20 mouse cellular contexts compared by ENCODE assay signal in genomic region chr3:51158449-51158848, GRCm38 (mm10).
A peak's percentile ranks its signal among the peaks of the same experiment; 100 is the strongest.
DNase-seq lines count a peak whose midpoint lies in the region; ATAC-seq lines count a peak whose summit lies in the region.
"Had no signal": no experiment of that assay in that cellular context is flagged by ENCODE, and none has a peak within 500 bp of the region (broad histone marks: within the 10 kb centered on the region; RNA-seq: fewer than 3 reads in every experiment).

No protein-coding gene starts in this region.

- no peak for ATAC-seq in midbrain, embryonic 11.5 days (ENCODE audit: low FRiP score)
- ATAC-seq in limb, embryonic 12.5 days (ENCODE audit: insufficient number of reproducible peaks, insufficient read depth, low FRiP score, low TSS enrichment, low read depth): no peak
- ATAC-seq in liver, embryonic 15.5 days (ENCODE audit: insufficient read depth): no peak
- ATAC-seq: activated CD4-positive, CD25-positive, alpha-beta regulatory T cell, adult 4 months; forebrain, embryonic 13.5 days; forebrain, postnatal 0 days; Patski had no signal

- no peaks in the 10 kb centered on the region for H3K36me3 ChIP-seq in midbrain, embryonic 11.5 days (ENCODE audit: control insufficient read depth, insufficient read depth, low read length)
- no peaks in the 10 kb centered on the region for H3K36me3 ChIP-seq in midbrain, embryonic 10.5 days
- no peaks in the 10 kb centered on the region for H3K36me3 ChIP-seq in limb, embryonic 12.5 days
- no peaks in the 10 kb centered on the region for H3K36me3 ChIP-seq in liver, embryonic 15.5 days (replicated peaks)
- H3K36me3 ChIP-seq: embryonic facial prominence, embryonic 10.5 days; heart, embryonic 10.5 days; heart, embryonic 15.5 days; hindbrain, embryonic 15.5 days had no signal

- no peak overlapping the region for H3K4me2 ChIP-seq in midbrain, embryonic 11.5 days
- no peak overlapping the region for H3K4me2 ChIP-seq in limb, embryonic 12.5 days
- H3K4me2 ChIP-seq in liver, embryonic 15.5 days: peak overlapping the region; percentile 65
- H3K4me2 ChIP-seq: forebrain, embryonic 13.5 days; heart, embryonic 15.5 days; hindbrain, embryonic 15.5 days had no signal

- peak overlapping the region; percentile 11; the same call in 1 of the 2 replicates for H3K27ac ChIP-seq in midbrain, embryonic 11.5 days (ENCODE audit: low read depth, low read length)
- no peak overlapping the region for H3K27ac ChIP-seq in midbrain, embryonic 10.5 days (replicated peaks)
- H3K27ac ChIP-seq in limb, embryonic 12.5 days: peak overlapping the region; percentile 23; the same call in 1 of the 2 replicates
- H3K27ac ChIP-seq in liver, embryonic 15.5 days (replicated peaks): peak overlapping the region; percentile 51
- H3K27ac ChIP-seq: embryonic facial prominence, embryonic 10.5 days; forebrain, embryonic 13.5 days; gastrocnemius, adult 2 months; heart, embryonic 10.5 days; heart, embryonic 15.5 days; hindbrain, embryonic 15.5 days had no signal

- H3K27me3 ChIP-seq in midbrain, embryonic 11.5 days (ENCODE audit: control insufficient read depth, insufficient read depth, low read length): no peaks in the 10 kb centered on the region
- H3K27me3 ChIP-seq in midbrain, embryonic 10.5 days (ENCODE audit: low read depth, poor library complexity, severe bottlenecking): no peaks in the 10 kb centered on the region; the same call in 1 of the 2 replicates
- no peaks in the 10 kb centered on the region for H3K27me3 ChIP-seq in limb, embryonic 12.5 days
- H3K27me3 ChIP-seq in liver, embryonic 15.5 days: no peaks in the 10 kb centered on the region
- H3K27me3 ChIP-seq: forebrain, embryonic 13.5 days; heart, embryonic 15.5 days; hindbrain, embryonic 15.5 days; Patski had no signal

- no peak overlapping the region for H3K9ac ChIP-seq in midbrain, embryonic 11.5 days (ENCODE audit: low read length)
- H3K9ac ChIP-seq in limb, embryonic 12.5 days (replicated peaks): no peak overlapping the region
- no peak overlapping the region for H3K9ac ChIP-seq in liver, embryonic 15.5 days
- H3K9ac ChIP-seq: forebrain, embryonic 13.5 days; forebrain, postnatal 0 days; heart, embryonic 15.5 days; hindbrain, embryonic 15.5 days had no signal

- no peak overlapping the region for H3K4me3 ChIP-seq in midbrain, embryonic 11.5 days (ENCODE audit: low read depth, low read length)
- H3K4me3 ChIP-seq in midbrain, embryonic 10.5 days: no peak overlapping the region
- no peak overlapping the region for H3K4me3 ChIP-seq in limb, embryonic 12.5 days (replicated peaks)
- H3K4me3 ChIP-seq in liver, embryonic 15.5 days (replicated peaks): no peak overlapping the region
- H3K4me3 ChIP-seq: embryonic facial prominence, embryonic 10.5 days; forebrain, embryonic 13.5 days; gastrocnemius, adult 2 months; heart, embryonic 10.5 days; heart, embryonic 15.5 days; hindbrain, embryonic 15.5 days had no signal

- H3K4me1 ChIP-seq in midbrain, embryonic 11.5 days (ENCODE audit: control insufficient read depth, insufficient read depth, low read length): peaks cover 11% of the 10 kb centered on the region
- H3K4me1 ChIP-seq in midbrain, embryonic 10.5 days: peaks cover 54% of the 10 kb centered on the region
- H3K4me1 ChIP-seq in limb, embryonic 12.5 days (replicated peaks): peaks cover 15% of the 10 kb centered on the region
- H3K4me1 ChIP-seq in liver, embryonic 15.5 days (replicated peaks): peaks cover 50% of the 10 kb centered on the region

- no peak for DNase-seq in midbrain, embryonic 11.5 days (ENCODE audit: low spot score, missing footprints)
- DNase-seq in midbrain, embryonic 10.5 days (ENCODE audit: low spot score): no peak
- DNase-seq in gastrocnemius, postnatal 14 days: no peak
- DNase-seq in Muller cell, postnatal 12 days (ENCODE audit: inconsistent ontology term): no peak
- DNase-seq in ovary, postnatal 36 days (ENCODE audit: low spot score): no peak
- DNase-seq: adrenal gland, postnatal 14 days; cerebellum, adult 2 months; cerebellum, postnatal 10 days; forebrain, postnatal 0 days; gastrocnemius, adult 2 months; heart, adult 18-20 months had no signal

- 67% methylated on average over 4 of the region's 4 CpGs for WGBS in midbrain, embryonic 11.5 days
- 69% methylated on average over 4 of the region's 4 CpGs for WGBS in midbrain, embryonic 10.5 days
- 58% methylated on average over 4 of the region's 4 CpGs for WGBS in limb, embryonic 12.5 days
- WGBS in liver, embryonic 15.5 days (ENCODE audit: insufficient replicate concordance): 30% methylated on average over 4 of the region's 4 CpGs

- intact Hi-C loops in gastrocnemius, postnatal 14 days (cut with DNase I; ENCODE audit: low total_unique reads): no loop called here

- H3K9me3 ChIP-seq in midbrain, embryonic 11.5 days (ENCODE audit: control insufficient read depth, low read length): no peaks in the 10 kb centered on the region
- H3K9me3 ChIP-seq in midbrain, embryonic 10.5 days (replicated peaks): no peaks in the 10 kb centered on the region
- H3K9me3 ChIP-seq in limb, embryonic 12.5 days: no peaks in the 10 kb centered on the region
- no peaks in the 10 kb centered on the region for H3K9me3 ChIP-seq in liver, embryonic 15.5 days (replicated peaks)
- H3K9me3 ChIP-seq: embryonic facial prominence, embryonic 10.5 days; forebrain, embryonic 13.5 days; heart, embryonic 10.5 days; heart, embryonic 15.5 days; hindbrain, embryonic 15.5 days had no signal
